Mouse (Mus musculus) limb, embryonic 11.5 days (tissue): ENCODE results near the gene Anp32a. TPM values are rescaled to one million over a fixed set of nuclear protein-coding genes. Genes with fewer than 3 reads are reported as not detected.

Source experiments
- ATAC-seq: fragments of 200-750 bp; cut with Nextera tagmentation; 2 replicates; pipeline ENCODE4 v1.8.0; 2017; ENCODE audit warnings: low read depth; ENCODE audit not compliant: insufficient number of reproducible peaks, low FRiP score, low TSS enrichment
- DNase-seq: peaks from one replicate; pipeline ENCODE4 v3.0.0-alpha.2; 2015; ENCODE audit warnings: low spot score
- H3K27ac ChIP-seq: fragments of 300-500 bp; sonication (generic); replicated peaks from 2 replicates; pipeline ENCODE4 v1.5.1; 2014; ENCODE audit warnings: low read depth, mild to moderate bottlenecking, low read length
- H3K27me3 ChIP-seq: fragments of 300-500 bp; sonication (generic); 2 replicates; pipeline ENCODE4 v1.6.1; 2014; ENCODE audit warnings: mild to moderate bottlenecking, low read length, mixed read lengths; ENCODE audit not compliant: control insufficient read depth, insufficient read depth
- H3K36me3 ChIP-seq: fragments of 300-500 bp; sonication (generic); 2 replicates; pipeline ENCODE4 v1.6.1; 2014; ENCODE audit warnings: mild to moderate bottlenecking, low read length, moderate library complexity, mixed read lengths; ENCODE audit not compliant: control insufficient read depth, insufficient read depth
- H3K4me1 ChIP-seq: fragments of 300-500 bp; sonication (generic); 2 replicates; pipeline ENCODE4 v1.6.1; 2014; ENCODE audit warnings: low read length, mixed read lengths; ENCODE audit not compliant: control insufficient read depth, insufficient read depth
- H3K4me2 ChIP-seq: fragments of 300-500 bp; sonication (generic); 2 replicates; pipeline ENCODE4 v1.6.1; 2014; ENCODE audit warnings: low read depth, mild to moderate bottlenecking, moderate library complexity; ENCODE audit not compliant: severe bottlenecking
- H3K4me3 ChIP-seq: fragments of 300-500 bp; sonication (generic); 2 replicates; pipeline ENCODE4 v1.5.1; 2014; ENCODE audit warnings: low read depth, low read length
- H3K9ac ChIP-seq: fragments of 300-500 bp; sonication (generic); 2 replicates; pipeline ENCODE4 v1.6.1; 2014; ENCODE audit warnings: mild to moderate bottlenecking, low read length
- H3K9me3 ChIP-seq: fragments of 300-500 bp; sonication (generic); 2 replicates; pipeline ENCODE4 v1.6.1; 2016; ENCODE audit warnings: low read length; ENCODE audit not compliant: control insufficient read depth
- WGBS: fragments of 180-500 bp; shearing (Covaris S2); extraction: QIAGEN DNeasy Blood & Tissue Kit; methylation state at CpG from one replicate; pipeline ENCODE4 v1.1.7; 2014; 5-methylcytosine and 5-hydroxymethylcytosine counted together
- polyA plus RNA-seq: library from polyadenylated mRNA; unstranded; fragments of >200 nt; fragmentation: Nextera tagmentation; extraction: Ambion mirVana; gene quantifications from 2 replicates; pipeline ENCODE4 v1.2.1, GENCODE M21; 2014

Anp32a gene
- polyA plus RNA-seq, 1 experiment from 2014 or later = 223 TPM

DNA sequence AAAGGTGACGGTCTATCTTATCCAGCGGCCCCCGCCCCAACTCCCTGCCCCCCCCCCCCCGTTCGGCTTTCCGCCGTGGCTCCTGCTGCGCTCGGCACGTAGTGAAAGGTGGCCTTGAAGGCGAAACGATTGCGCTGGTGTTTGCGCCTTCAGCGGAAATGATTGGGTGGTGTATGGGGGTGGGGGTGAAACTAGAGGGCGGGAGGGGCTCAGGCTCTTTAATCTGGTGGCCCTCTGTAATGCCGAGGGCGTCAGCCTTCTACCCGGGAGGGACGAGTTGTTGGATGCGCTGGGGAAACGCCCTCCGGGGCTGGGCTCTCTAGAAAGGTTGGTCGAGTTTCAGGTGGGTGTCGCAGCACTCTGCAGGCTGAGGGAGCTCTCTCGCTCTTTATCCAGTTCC is 3.5 kb downstream of the Anp32a start:
- peak overlapping the region; percentile 92 for H3K4me3 ChIP-seq
- 0% methylated on average over 25 of the region's 26 CpGs for WGBS
- H3K4me2 ChIP-seq = peak overlapping the region; percentile 62
- no peak for ATAC-seq
- H3K4me1 ChIP-seq = peaks cover 22% of the 10 kb centered on the region
- no peaks in the 10 kb centered on the region for H3K9me3 ChIP-seq
- peak; percentile 70 for DNase-seq
- no peaks in the 10 kb centered on the region for H3K27me3 ChIP-seq
- peak overlapping the region; percentile 89 for H3K9ac ChIP-seq
- H3K36me3 ChIP-seq = no peaks in the 10 kb centered on the region
- H3K27ac ChIP-seq = peak overlapping the region; percentile 99

- Histone ChIP-seq H3K27me3 (no peaks in the 10 kb centered on the region), H3K36me3 (no peaks in the 10 kb centered on the region), H3K4me3 (peak overlapping the region; percentile 92), H3K9me3 (no peaks in the 10 kb centered on the region), H3K4me1 (peaks cover 27% of the 10 kb centered on the region), H3K27ac (peak overlapping the region; percentile 99), H3K4me2 (peak overlapping the region; percentile 62), H3K9ac (peak overlapping the region; percentile 89)
- ATAC-seq (no peak), DNase-seq (peak; percentile 59)
- WGBS = 3% methylated on average over 11 of the region's 11 CpGs
These were observed 4.0 kb downstream of the Anp32a start for GRCm38 (mm10) chr9:62345081-62345481.

- whole genome bisulfite sequencing = 67% methylated on average over 9 of the region's 9 CpGs
- H3K27me3 ChIP-seq = no peaks in the 10 kb centered on the region
- H3K9ac ChIP-seq = no peak overlapping the region
- peak overlapping the region; percentile 92 for H3K4me3 ChIP-seq
- no peaks in the 10 kb centered on the region for H3K9me3 ChIP-seq
- H3K36me3 ChIP-seq = no peaks in the 10 kb centered on the region
- peak overlapping the region; percentile 62; the same call in 1 of the 2 replicates for H3K4me2 ChIP-seq
- no peak for ATAC-seq
- DNase-seq = no peak
- H3K27ac ChIP-seq = no peak overlapping the region
- H3K4me1 ChIP-seq = peaks cover 33% of the 10 kb centered on the region
These were observed 4.7 kb downstream of the Anp32a start for GRCm38 (mm10) chr9:62345633-62346387.

GRCm38 (mm10) chr9:62346388-62346679 is 5.2 kb downstream of the Anp32a start:
- Histone ChIP-seq H3K9me3 (no peaks in the 10 kb centered on the region), H3K36me3 (no peaks in the 10 kb centered on the region), H3K4me3 (no peak overlapping the region), H3K4me2 (no peak overlapping the region), H3K4me1 (peaks cover 34% of the 10 kb centered on the region), H3K27ac (no peak overlapping the region), H3K9ac (no peak overlapping the region), H3K27me3 (no peaks in the 10 kb centered on the region)
- ATAC-seq (no peak), DNase-seq (no peak)
- WGBS = 70% methylated on average over 6 of the region's 6 CpGs

DNA sequence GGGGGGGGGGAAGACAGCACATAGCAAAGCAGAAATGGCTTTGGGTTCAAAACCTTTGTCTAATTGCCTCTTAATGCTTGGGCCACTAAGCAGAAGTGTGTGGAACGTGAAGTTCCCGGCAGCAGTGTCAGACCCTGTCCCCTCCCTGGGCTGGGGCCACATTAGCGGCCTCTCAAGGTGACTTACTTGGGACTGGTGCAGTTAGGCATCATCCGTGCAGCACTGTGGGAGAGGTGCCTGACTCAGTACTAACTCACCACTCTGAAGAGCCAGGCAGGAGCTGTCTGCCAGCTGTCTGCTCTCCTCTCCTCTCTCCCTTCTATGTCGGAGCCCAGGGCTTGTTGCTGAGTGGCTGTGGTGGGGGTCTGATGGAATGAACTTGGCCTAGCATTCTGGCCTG is 6.1 kb downstream of the Anp32a start:
- Histone ChIP-seq H3K27ac (no peak overlapping the region), H3K4me1 (peaks cover 37% of the 10 kb centered on the region), H3K4me2 (no peak overlapping the region), H3K9ac (no peak overlapping the region), H3K27me3 (no peaks in the 10 kb centered on the region), H3K9me3 (no peaks in the 10 kb centered on the region), H3K36me3 (no peaks in the 10 kb centered on the region), H3K4me3 (no peak overlapping the region)
- no peak for DNase-seq
- ATAC-seq = no peak
- 81% methylated on average over 5 of the region's 5 CpGs for WGBS

DNA sequence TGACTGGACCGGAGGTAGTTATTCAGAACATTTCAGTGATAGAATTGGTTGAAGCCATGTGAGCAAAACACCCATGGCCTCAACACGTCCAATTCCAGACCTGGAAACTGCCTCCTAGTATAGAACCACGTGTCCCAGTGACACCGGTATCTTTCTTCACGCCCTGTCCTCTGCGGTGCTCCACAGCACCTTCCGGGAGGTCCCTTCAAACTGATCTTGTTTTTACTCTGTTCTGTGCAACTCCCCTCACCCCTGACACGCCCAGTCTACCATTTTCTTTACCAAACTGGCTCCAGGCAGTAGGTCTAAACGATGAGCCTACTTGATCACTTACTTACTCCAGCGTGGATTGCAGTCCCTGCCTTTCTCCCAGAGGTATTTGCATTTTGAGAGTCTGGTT is 7.0 kb downstream of the Anp32a start:
- no peak overlapping the region for H3K4me2 ChIP-seq
- DNase-seq (no peak), ATAC-seq (no peak)
- H3K27me3 ChIP-seq = no peaks in the 10 kb centered on the region
- 83% methylated on average over 10 of the region's 10 CpGs for WGBS
- H3K4me3 ChIP-seq = no peak overlapping the region
- peaks cover 39% of the 10 kb centered on the region for H3K4me1 ChIP-seq
- H3K9me3 ChIP-seq = no peaks in the 10 kb centered on the region
- H3K9ac ChIP-seq = no peak overlapping the region
- no peaks in the 10 kb centered on the region for H3K36me3 ChIP-seq
- no peak overlapping the region for H3K27ac ChIP-seq

GRCm38 (mm10) chr9:62348467-62348985 is 7.4 kb downstream of the Anp32a start:
- Histone ChIP-seq H3K9me3 (no peaks in the 10 kb centered on the region), H3K27ac (no peak overlapping the region), H3K9ac (no peak overlapping the region), H3K27me3 (no peaks in the 10 kb centered on the region), H3K36me3 (no peaks in the 10 kb centered on the region), H3K4me2 (no peak overlapping the region), H3K4me3 (no peak overlapping the region), H3K4me1 (peaks cover 39% of the 10 kb centered on the region)
- 69% methylated on average over 6 of the region's 6 CpGs for WGBS
- DNase-seq (no peak), ATAC-seq (no peak)

GRCm38 (mm10) chr9:62349250-62349649 is 8.2 kb downstream of the Anp32a start:
- Histone ChIP-seq H3K4me2 (no peak overlapping the region), H3K27me3 (no peaks in the 10 kb centered on the region), H3K4me3 (no peak overlapping the region), H3K9ac (no peak overlapping the region), H3K36me3 (no peaks in the 10 kb centered on the region), H3K27ac (no peak overlapping the region), H3K9me3 (no peaks in the 10 kb centered on the region), H3K4me1 (peaks cover 39% of the 10 kb centered on the region)
- 72% methylated on average over 15 of the region's 15 CpGs for WGBS
- ATAC-seq = no peak
- DNase-seq = no peak

- Histone ChIP-seq H3K9me3 (no peaks in the 10 kb centered on the region), H3K4me3 (no peak overlapping the region), H3K9ac (no peak overlapping the region), H3K27me3 (no peaks in the 10 kb centered on the region), H3K36me3 (no peaks in the 10 kb centered on the region), H3K4me1 (peaks cover 30% of the 10 kb centered on the region), H3K4me2 (no peak overlapping the region), H3K27ac (0 out of 2 replicates have a peak overlapping the region, but pooled peaks have one; percentile 15)
- WGBS = 66% methylated on average over 2 of the region's 2 CpGs
- DNase-seq (no peak), ATAC-seq (no peak)
These were observed 9.6 kb downstream of the Anp32a start for GRCm38 (mm10) chr9:62350721-62351120.
